Mouse (Mus musculus): ENCODE data around the gene Rusc1.
"Not testable (repeated sequence)": the region's sequence is repeated elsewhere in the genome, so short reads cannot be mapped to it uniquely, and the experiment has no call there.

Rusc1 gene

GRCm38 (mm10) chr3:89094021-89094420, 910 bp upstream of the Rusc1 start:
- in situ Hi-C loops (cut with MboI; ENCODE audit: unreplicated experiment in 2 of 2) = loop anchor here (5.0 kb wide), 2 partner anchors 63 to 123 kb away; partner anchors contain the start of gene Thbs3 (in 1 of the 2)

- in situ Hi-C loops (cut with MboI; ENCODE audit: unreplicated experiment in 2 of 2) = loop anchor here (5.0 kb wide), 2 partner anchors 65 to 125 kb away; partner anchors contain the start of gene Thbs3 (in 1 of the 2)
These were observed 511 bp downstream of the Rusc1 start for GRCm38 (mm10) chr3:89092509-89093090.

GRCm38 (mm10) chr3:89091811-89092508, 1.2 kb downstream of the Rusc1 start:
- in situ Hi-C loops (cut with MboI; ENCODE audit: unreplicated experiment in 2 of 2) = loop anchor here (5.0 kb wide), 2 partner anchors 65 to 125 kb away; partner anchors contain the start of gene Thbs3 (in 1 of the 2)

GRCm38 (mm10) chr3:89090694-89091655, 2.1 kb downstream of the Rusc1 start:
- in situ Hi-C loops (cut with MboI; ENCODE audit: unreplicated experiment in 2 of 2) = loop anchor here (5.0 kb wide), 2 partner anchors 66 to 126 kb away; partner anchors contain the start of gene Thbs3 (in 1 of the 2)

GRCm38 (mm10) chr3:89089882-89090591, 3.1 kb downstream of the Rusc1 start:
- in situ Hi-C loops (cut with MboI; ENCODE audit: unreplicated experiment in 2 of 2) = loop anchor here (5.0 kb wide), 2 partner anchors 67 to 127 kb away; partner anchors contain the start of gene Thbs3 (in 2 of the 2)

- in situ Hi-C loops (cut with MboI; ENCODE audit: unreplicated experiment in 2 of 2) = loop anchor here in 1 of 2 experiments (5.0 kb wide), 1 partner anchor 128 kb away; the partner anchor contains the start of gene Thbs3
These were observed 4.1 kb downstream of the Rusc1 start for GRCm38 (mm10) chr3:89088974-89089373.

GRCm38 (mm10) chr3:89087338-89088110, 5.6 kb downstream of the Rusc1 start:
- in situ Hi-C loops (cut with MboI; ENCODE audit: unreplicated experiment in 2 of 2) = loop anchor here in 1 of 2 experiments (5.0 kb wide), 1 partner anchor 130 kb away; the partner anchor contains the start of gene Thbs3

GRCm38 (mm10) chr3:89084654-89085190, 8.4 kb downstream of the Rusc1 start:
- in situ Hi-C loops (cut with MboI; ENCODE audit: unreplicated experiment in 2 of 2) = loop anchor here in 1 of 2 experiments (5.0 kb wide), 1 partner anchor 133 kb away; the partner anchor contains the start of gene Thbs3

- in situ Hi-C loops (cut with MboI; ENCODE audit: unreplicated experiment in 2 of 2) = no loop called here
These were observed 9.0 kb downstream of the Rusc1 start for GRCm38 (mm10) chr3:89084133-89084532.

GRCm38 (mm10) chr3:89082287-89082686, 10.8 kb downstream of the Rusc1 start:
- in situ Hi-C loops (cut with MboI; ENCODE audit: unreplicated experiment in 2 of 2) = not testable (repeated sequence)

GRCm38 (mm10) chr3:89077383-89077782, 15.7 kb downstream of the Rusc1 start:
- in situ Hi-C loops (cut with MboI; ENCODE audit: unreplicated experiment in 2 of 2) = no loop called here

GRCm38 (mm10) chr3:89067265-89067664, 25.8 kb downstream of the Rusc1 start:
- in situ Hi-C loops (cut with MboI; ENCODE audit: unreplicated experiment in 2 of 2) = loop anchor here (10.0 to 25.0 kb wide), 3 partner anchors 372 to 945 kb away; no protein-coding TSS in a partner anchor

GRCm38 (mm10) chr3:89061696-89062095, 31.4 kb downstream of the Rusc1 start:
- in situ Hi-C loops (cut with MboI; ENCODE audit: unreplicated experiment in 2 of 2) = loop anchor here (10.0 to 25.0 kb wide), 3 partner anchors 367 to 951 kb away; no protein-coding TSS in a partner anchor

GRCm38 (mm10) chr3:89058783-89059182, 34.3 kb downstream of the Rusc1 start:
- in situ Hi-C loops (cut with MboI; ENCODE audit: unreplicated experiment in 2 of 2) = loop anchor here (25.0 kb wide), 2 partner anchors 746 to 954 kb away; no protein-coding TSS in a partner anchor

- in situ Hi-C loops (cut with MboI; ENCODE audit: unreplicated experiment in 2 of 2) = loop anchor here (25.0 kb wide), 2 partner anchors 746 to 954 kb away; no protein-coding TSS in a partner anchor
These were observed 34.8 kb downstream of the Rusc1 start for GRCm38 (mm10) chr3:89058361-89058760.

GRCm38 (mm10) chr3:89043359-89043758, 49.8 kb downstream of the Rusc1 start:
- in situ Hi-C loops (cut with MboI; ENCODE audit: unreplicated experiment in 2 of 2) = loop anchor here in 1 of 2 experiments (5.0 to 25.0 kb wide), 2 partner anchors 106 to 984 kb away; no protein-coding TSS in a partner anchor
